Mouse (Mus musculus) cortical plate, adult 2 months (tissue): Measurements from ENCODE around the gene Gm26965. TPM values are rescaled to one million over a fixed set of nuclear protein-coding genes. Genes with fewer than 3 reads are reported as not detected.

Experiments used
- H3K27ac ChIP-seq: fragments of 200-500 bp; 2 replicates; pipeline ENCODE4 v1.5.1; 2012; ENCODE audit warnings: low read length, control low read depth, inconsistent platforms; ENCODE audit not compliant: insufficient read depth
- H3K4me1 ChIP-seq: fragments of 200-500 bp; 2 replicates; pipeline ENCODE4 v1.6.1; 2011; ENCODE audit warnings: low read length; ENCODE audit not compliant: control insufficient read depth, insufficient read depth
- H3K4me3 ChIP-seq: fragments of 200-500 bp; 2 replicates; pipeline ENCODE4 v1.5.1; 2011; ENCODE audit warnings: mild to moderate bottlenecking, low read length, control low read depth; ENCODE audit not compliant: insufficient read depth
- CTCF ChIP-seq: fragments of 200-500 bp; IDR thresholded peaks from 2 replicates; pipeline ENCODE4 v1.5.1; 2011; ENCODE audit warnings: mild to moderate bottlenecking, control low read depth, low read length; ENCODE audit not compliant: insufficient read depth; ENCODE audit errors: extremely low read depth
- POLR2A ChIP-seq: fragments of 200-500 bp; IDR thresholded peaks from 2 replicates; pipeline ENCODE4 v1.6.1; 2011; ENCODE audit warnings: mild to moderate bottlenecking, low read length, control low read depth; ENCODE audit not compliant: insufficient read depth; ENCODE audit errors: extremely low read depth
- polyA plus RNA-seq: library from polyadenylated mRNA; depleted of rRNA; stranded (reverse); fragments of >200 nt; gene quantifications from 2 replicates; pipeline ENCODE4 v1.2.3, GENCODE M21; 2012; rRNA removed

The Gm26965 gene
- polyA plus RNA-seq: 0.15 TPM in 1 of 2 replicates, not detected in the other

- H3K27ac ChIP-seq: no peak within 1 kb of the TSS
- TF ChIP-seq CTCF (no peak), POLR2A (peak; percentile 84)
- peak within 1 kb of the TSS; percentile 93 for H3K4me3 ChIP-seq
- H3K4me1 ChIP-seq: peaks cover 3% of the 10 kb centered on the region; the same call in 1 of the 2 replicates
These were observed at the start of gene Gm26965, which contains the start of gene Zfp87 for GRCm38 (mm10) chr13:67525753-67526410. TSS of gene Gm26965 (minus strand) at chr13:67526151. TSS of gene Zfp87 (minus strand) at chr13:67526177.

- TF ChIP-seq POLR2A (no peak), CTCF (no peak)
- Histone ChIP-seq H3K4me1 (no peaks in the 10 kb centered on the region), H3K27ac (no peak overlapping the region), H3K4me3 (no peak overlapping the region)
These were observed 46.7 kb upstream of the Gm26965 start for GRCm38 (mm10) chr13:67572591-67573189.

- H3K27ac ChIP-seq: no peak within 1 kb of the TSS
- peak within 1 kb of the TSS; percentile 65 for H3K4me3 ChIP-seq
- peaks cover 3% of the 10 kb centered on the region; the same call in 1 of the 2 replicates for H3K4me1 ChIP-seq
- no peak for TF ChIP-seq POLR2A
- TF ChIP-seq CTCF: no peak
These were observed 27.8 kb upstream of the Gm26965 start, which contains the start of gene Zfp748 for GRCm38 (mm10) chr13:67553730-67554129. TSS of gene Zfp748 (minus strand) at chr13:67553830.

- TF ChIP-seq POLR2A (peak; percentile 78), CTCF (no peak)
- no peak overlapping the region for H3K27ac ChIP-seq
- H3K4me3 ChIP-seq: peak overlapping the region; percentile 65
- peaks cover 3% of the 10 kb centered on the region; the same call in 1 of the 2 replicates for H3K4me1 ChIP-seq
These were observed 26.8 kb upstream of the Gm26965 start for GRCm38 (mm10) chr13:67552505-67553346.

- Histone ChIP-seq H3K4me1 (no peaks in the 10 kb centered on the region), H3K27ac (no peak overlapping the region), H3K4me3 (no peak overlapping the region)
- no peak for TF ChIP-seq CTCF
- TF ChIP-seq POLR2A: no peak
These were observed 20.0 kb upstream of the Gm26965 start for GRCm38 (mm10) chr13:67545941-67546340.

- TF ChIP-seq CTCF: no peak
- no peak for TF ChIP-seq POLR2A
- H3K4me1 ChIP-seq: peaks cover 3% of the 10 kb centered on the region; the same call in 1 of the 2 replicates
- H3K4me3 ChIP-seq: no peak overlapping the region
- H3K27ac ChIP-seq: no peak overlapping the region
These were observed 1.2 kb upstream of the Gm26965 start for GRCm38 (mm10) chr13:67527049-67527730.

GRCm38 (mm10) chr13:67500908-67501307 lies 25.0 kb downstream of the Gm26965 start:
- TF ChIP-seq CTCF: no peak
- TF ChIP-seq POLR2A: no peak
- Histone ChIP-seq H3K27ac (no peak overlapping the region), H3K4me1 (0 out of 2 replicates have a peak, but pooled peaks cover 2% of the 10 kb centered on the region), H3K4me3 (no peak overlapping the region)

- Histone ChIP-seq H3K4me3 (peak within 1 kb of the TSS; percentile 72), H3K4me1 (0 out of 2 replicates have a peak, but pooled peaks cover 2% of the 10 kb centered on the region), H3K27ac (no peak within 1 kb of the TSS)
- TF ChIP-seq POLR2A (peak; percentile 19; the same call in 1 of the 2 replicates), CTCF (no peak)
These were observed 25.7 kb downstream of the Gm26965 start, which contains the start of gene Zfp58 for GRCm38 (mm10) chr13:67500084-67500719. TSS of gene Zfp58 (minus strand) at chr13:67500555.

GRCm38 (mm10) chr13:67495631-67496030 lies 30.3 kb downstream of the Gm26965 start:
- Histone ChIP-seq H3K4me3 (no peak overlapping the region), H3K4me1 (0 out of 2 replicates have a peak, but pooled peaks cover 2% of the 10 kb centered on the region), H3K27ac (no peak overlapping the region)
- TF ChIP-seq POLR2A (no peak), CTCF (no peak)
